Mouse (Mus musculus) ES-Bruce4 (cell line): ENCODE results near the gene Ppm1h.

Source experiments
- CTCF ChIP-seq: IDR thresholded peaks from one replicate; pipeline ENCODE4 v1.8.1; 2011; ENCODE audit warnings: low read depth, low read length
- EP300 ChIP-seq: IDR thresholded peaks from 2 replicates; pipeline ENCODE4 v1.6.1; 2011; ENCODE audit warnings: low read depth, low read length; ENCODE audit not compliant: insufficient read depth
- POLR2A ChIP-seq: IDR thresholded peaks from one replicate; pipeline ENCODE4 v1.8.1; 2011; ENCODE audit warnings: low read length; ENCODE audit not compliant: insufficient read depth

DNA sequence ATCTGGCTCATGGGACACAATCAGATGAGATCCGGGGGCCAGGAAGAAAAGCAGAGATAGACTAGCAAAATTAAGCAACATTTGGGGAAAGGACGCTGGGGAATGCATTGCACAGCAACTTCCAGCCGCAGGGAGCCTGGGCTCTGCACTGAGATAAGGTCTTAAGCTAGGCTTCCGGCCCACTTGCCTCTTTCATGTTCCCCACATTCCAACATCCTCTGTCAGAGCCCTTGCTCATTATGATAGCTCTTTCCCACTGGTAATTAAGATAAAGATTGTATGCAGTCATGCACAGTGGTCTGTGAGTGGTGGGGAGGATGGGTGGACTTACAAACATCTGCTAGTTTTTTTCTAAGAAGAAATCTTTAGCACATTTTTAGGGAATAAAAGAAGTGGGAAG lies 176.6 kb downstream of the Ppm1h start:
- no peak for TF ChIP-seq POLR2A
- no peak for TF ChIP-seq CTCF
- TF ChIP-seq EP300: no peak
